Mouse (Mus musculus) ovary, adult 18-20 months (tissue): ENCODE measurements around the gene Myh3.

Source experiments
- DNase-seq: peaks from one replicate; pipeline ENCODE4 v3.0.0; 2022; ENCODE audit warnings: low spot score, mixed read lengths

Myh3 gene

DNA sequence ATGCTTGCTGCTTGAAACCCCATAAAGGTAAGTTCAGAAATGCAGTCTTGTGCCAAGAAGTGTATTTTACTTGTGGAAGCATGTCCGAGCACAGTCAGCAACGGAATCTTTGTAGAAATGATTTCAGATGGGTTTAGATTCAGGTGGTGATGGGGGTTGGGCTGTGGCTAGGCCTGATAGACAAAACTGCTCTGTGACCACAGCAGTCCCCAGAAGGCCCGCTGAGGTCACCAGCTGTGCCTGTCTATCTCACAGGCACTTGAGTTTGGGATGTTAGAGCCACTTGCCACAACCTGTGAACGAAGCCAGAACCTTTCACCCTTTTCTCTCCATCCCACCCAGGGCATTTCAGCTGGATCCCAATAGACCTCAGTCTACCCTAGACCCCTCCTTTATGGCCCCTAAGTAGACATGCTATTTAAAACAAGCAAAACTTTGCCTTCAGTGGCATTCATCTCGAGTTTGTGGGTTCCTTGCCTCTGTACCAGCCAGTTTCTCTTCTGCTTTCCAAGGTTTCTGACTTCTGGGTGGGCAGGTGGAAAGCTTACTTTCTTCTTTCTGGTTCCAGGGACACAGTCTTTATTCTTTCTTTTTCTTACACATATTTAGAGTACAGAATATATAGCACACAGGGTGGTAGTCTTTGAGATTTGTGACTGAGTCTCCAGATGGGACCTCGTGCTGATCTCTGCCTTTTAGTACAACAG is 66.6 kb downstream of the Myh3 start:
- DNase-seq: no peak

DNA sequence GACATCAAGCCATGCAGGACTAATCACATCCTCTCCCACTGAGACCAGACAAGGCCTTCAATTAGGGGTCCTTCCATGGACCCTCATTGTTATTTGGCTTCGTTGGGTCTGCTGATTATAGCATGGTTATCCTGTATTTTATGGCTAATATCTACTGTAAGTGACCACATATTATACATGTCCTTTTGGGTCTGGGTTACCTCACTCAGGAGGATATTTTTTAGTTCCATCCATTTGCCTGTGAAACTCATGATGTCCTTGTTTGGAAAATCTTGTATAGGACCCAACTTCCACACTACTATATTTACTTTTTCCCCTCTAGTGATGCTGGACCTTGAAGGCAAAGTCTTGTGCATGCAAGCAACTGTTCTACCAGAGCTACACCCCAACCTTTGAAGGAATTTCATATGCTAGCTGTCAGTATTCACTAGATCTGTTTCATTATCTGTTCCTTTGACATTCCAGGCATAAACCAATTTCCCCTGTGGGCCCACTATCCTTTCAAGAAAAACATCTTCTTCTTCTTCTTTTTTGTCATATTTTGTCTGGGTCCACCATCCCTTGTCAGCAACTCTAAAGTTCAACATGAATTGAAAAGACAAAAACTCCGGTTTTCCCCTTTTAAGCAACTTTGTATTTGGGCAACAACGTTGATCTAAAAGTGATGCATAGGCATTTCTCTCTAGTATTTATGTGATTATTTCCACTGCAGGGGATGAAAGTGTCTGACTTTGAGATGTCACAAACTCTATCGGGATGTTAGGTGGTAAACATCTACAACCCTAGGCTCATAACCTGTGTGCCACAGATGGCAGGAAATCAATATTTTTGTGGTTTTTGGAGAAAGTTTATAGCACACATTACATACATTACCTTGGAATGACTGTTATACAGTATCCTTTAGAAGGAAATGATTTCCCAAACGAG is 67.6 kb downstream of the Myh3 start:
- no peak for DNase-seq

DNA sequence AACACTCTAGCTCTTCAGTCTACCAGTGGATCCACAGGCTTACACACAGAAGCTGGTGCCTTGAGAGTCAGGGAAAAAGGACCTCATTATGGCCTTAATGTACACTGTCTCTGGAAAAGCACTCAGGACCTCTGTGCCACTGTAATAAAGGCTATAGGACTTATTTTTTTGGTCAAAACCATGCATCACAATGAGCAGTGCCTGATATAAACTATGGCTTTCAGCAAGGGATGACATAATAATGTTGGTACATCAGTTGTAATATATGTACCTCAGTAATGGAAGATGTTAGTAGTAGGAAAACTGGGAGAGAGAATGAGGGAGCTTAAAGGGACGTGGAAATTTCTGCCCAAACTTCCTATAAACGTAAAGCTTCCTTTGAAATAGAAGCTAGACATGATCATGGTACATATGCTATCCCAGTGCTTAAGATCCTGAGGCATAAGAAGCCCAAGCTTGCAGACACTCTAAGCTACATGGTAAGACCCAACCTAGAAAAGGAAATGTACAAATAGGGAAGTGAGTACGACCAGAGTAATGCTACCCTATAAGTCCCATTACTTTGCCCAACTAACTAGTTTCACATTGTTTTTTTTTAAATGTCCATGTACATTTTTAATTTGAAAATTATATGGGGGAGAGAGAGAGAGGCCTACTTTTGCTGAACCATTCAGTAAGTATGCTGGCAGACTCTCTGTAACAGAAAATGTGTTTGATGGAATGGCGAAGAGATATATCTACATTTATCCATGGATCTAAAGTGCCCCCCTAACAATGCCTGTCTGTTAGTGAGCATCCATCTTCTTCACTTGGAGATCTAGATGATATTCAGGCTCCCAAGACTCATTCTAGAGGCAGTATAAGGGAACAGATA is 68.5 kb downstream of the Myh3 start:
- no peak for DNase-seq

DNA sequence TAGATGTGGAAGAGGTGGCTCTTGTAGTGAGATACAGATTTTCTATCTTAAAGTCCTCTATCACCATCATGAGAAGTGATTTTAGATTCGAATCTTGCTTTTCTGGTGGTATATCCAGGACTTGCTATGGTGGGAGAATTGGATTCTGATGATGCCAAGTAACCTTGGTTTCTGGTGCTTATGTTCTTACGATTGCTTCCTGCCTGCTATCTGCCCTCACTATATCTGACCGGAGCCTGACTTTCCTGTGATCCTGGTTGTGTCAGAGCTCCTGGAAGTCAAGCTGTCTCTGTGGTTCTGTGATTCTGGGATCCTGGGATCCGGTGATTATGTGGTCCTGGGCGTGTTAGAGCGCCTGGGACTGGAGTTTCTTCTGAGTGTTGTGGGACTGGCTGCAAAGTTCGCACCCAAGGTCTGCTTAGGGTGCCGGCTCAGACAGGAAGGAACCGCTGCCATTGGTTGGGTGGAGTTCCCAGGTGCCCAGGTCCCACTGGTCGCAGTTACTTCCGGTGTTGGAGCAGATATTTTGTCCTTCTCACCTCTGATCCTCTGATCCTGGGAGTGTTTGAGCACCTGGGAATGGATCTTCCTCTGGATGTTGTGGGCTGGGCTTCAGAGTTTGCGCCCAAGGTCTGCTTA is 69.3 kb downstream of the Myh3 start:
- no peak for DNase-seq

DNA sequence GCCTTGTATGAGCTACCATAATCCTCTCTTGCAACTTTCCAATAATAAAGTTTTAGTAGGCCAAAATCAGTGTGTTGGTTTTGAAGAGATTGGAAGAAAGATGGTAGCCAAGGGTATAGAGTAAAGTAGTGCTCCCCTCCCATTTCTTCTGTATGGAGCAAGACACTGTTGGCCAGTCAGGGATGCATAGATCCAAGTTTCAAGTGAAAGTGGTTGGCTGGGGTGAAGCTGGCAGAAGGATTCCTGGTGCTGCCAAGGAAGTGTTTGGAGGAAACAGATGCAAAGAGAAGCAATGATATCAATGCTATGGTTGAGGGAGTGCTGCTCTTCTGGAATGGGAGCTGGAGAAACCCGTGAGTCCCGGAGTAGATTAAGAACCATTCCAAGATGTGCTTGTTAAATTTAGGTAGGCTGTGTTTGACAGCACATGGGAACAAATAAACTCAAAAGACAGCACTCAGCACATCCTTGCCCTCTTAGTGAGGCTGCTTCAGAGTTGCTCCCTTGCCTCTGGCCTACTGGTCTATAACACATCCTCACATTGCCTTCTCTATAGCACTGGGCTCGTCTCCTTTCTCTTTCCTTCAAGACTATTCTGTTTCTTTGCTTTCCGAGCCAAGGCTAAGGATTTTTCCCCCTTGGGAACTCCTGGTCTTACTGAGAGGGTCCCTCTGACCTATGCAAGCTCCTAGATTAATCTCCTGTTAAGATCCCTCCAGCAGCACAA is 70.3 kb downstream of the Myh3 start:
- DNase-seq: no peak

DNA sequence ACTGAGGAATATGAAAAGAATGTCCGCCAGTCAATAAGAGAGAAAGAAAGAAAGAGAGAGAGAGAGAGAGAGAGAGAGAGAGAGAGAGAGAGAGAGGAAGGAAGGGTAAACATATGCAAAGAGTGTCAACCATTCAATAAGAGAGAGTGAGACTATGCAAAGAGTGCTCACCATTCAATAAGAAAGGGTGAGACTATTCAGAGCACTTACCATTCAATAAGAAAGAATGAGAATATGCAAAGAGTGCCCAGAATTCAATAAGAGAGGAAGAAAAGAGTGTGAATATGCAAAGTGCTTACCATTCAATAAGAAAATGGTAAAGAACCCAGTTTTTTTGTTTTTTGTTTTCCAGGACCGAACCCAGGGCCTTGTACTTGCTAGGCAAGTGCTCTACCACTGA is 72.1 kb downstream of the Myh3 start:
- no peak for DNase-seq

DNA sequence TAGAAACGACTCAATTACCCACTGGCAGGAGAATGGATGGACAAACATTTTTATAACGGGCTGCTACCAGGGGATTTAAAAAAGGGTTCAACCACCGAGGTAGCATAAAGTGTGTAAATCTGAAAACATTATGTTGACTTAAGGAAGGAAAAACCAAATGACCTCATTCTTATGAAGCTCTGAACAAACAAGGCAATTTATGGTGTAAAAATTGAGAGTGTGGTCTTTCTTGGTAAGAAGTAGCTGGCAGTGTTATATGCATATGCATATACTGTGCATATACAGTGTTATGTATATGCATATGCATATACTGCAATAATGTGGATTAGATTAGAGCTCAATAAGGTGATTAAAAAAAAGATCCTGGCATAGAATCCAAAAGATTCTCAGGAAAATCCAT is 73.1 kb downstream of the Myh3 start:
- no peak for DNase-seq
